In genomic region chr9:115731557-115731956, GRCm38 (mm10) we compare ENCODE assay signal across 13 mouse cellular contexts.
A peak's percentile ranks its signal among the peaks of the same experiment; 100 is the strongest.
DNase-seq lines count a peak whose midpoint lies in the region; ATAC-seq and TF ChIP-seq lines count a peak whose summit lies in the region.
"Had no signal": no experiment of that assay in that cellular context is flagged by ENCODE, and none has a peak within 500 bp of the region (broad histone marks: within the 10 kb centered on the region; RNA-seq: fewer than 3 reads in every experiment).

No protein-coding gene starts in this region.

- H3K4me2 ChIP-seq in midbrain, postnatal 0 days (ENCODE audit: low read depth, low read length, poor library complexity, severe bottlenecking), result no peak overlapping the region
- H3K4me2 ChIP-seq in midbrain, embryonic 14.5 days (ENCODE audit: low read length), result no peak overlapping the region
- H3K4me2 ChIP-seq in limb, embryonic 14.5 days (replicated peaks; ENCODE audit: low read depth, low read length, severe bottlenecking), result no peak overlapping the region
- no peak overlapping the region for H3K4me2 ChIP-seq in hindbrain, embryonic 14.5 days (replicated peaks)
- H3K4me2 ChIP-seq: neural tube, embryonic 12.5 days had no signal

- no peaks in the 10 kb centered on the region for H3K27me3 ChIP-seq in midbrain, postnatal 0 days (ENCODE audit: insufficient read depth, low read length)
- no peaks in the 10 kb centered on the region for H3K27me3 ChIP-seq in midbrain, embryonic 14.5 days (ENCODE audit: control insufficient read depth, insufficient read depth, low read length)
- no peaks in the 10 kb centered on the region for H3K27me3 ChIP-seq in limb, embryonic 14.5 days (ENCODE audit: control insufficient read depth, insufficient read depth, low read length)
- no peaks in the 10 kb centered on the region for H3K27me3 ChIP-seq in hindbrain, embryonic 14.5 days (ENCODE audit: control insufficient read depth, insufficient read depth, low read length)
- H3K27me3 ChIP-seq: neural tube, embryonic 12.5 days had no signal

- no peak for ATAC-seq in midbrain, postnatal 0 days (ENCODE audit: low FRiP score)
- ATAC-seq in midbrain, embryonic 14.5 days (ENCODE audit: low FRiP score, low TSS enrichment), result no peak
- no peak for ATAC-seq in limb, embryonic 14.5 days (ENCODE audit: low FRiP score, low read depth)
- ATAC-seq in hindbrain, embryonic 14.5 days (ENCODE audit: low FRiP score), result no peak

- H3K9me3 ChIP-seq in midbrain, postnatal 0 days (ENCODE audit: low read length), result no peaks in the 10 kb centered on the region
- no peaks in the 10 kb centered on the region for H3K9me3 ChIP-seq in midbrain, embryonic 14.5 days (ENCODE audit: control insufficient read depth, low read length)
- no peaks in the 10 kb centered on the region for H3K9me3 ChIP-seq in limb, embryonic 14.5 days (ENCODE audit: control insufficient read depth, low read length)
- H3K9me3 ChIP-seq in hindbrain, embryonic 14.5 days (ENCODE audit: control insufficient read depth, low read length), result no peaks in the 10 kb centered on the region
- H3K9me3 ChIP-seq: neural tube, embryonic 12.5 days had no signal

- no peak for TF ChIP-seq POLR2A in limb, embryonic 14.5 days (IDR thresholded peaks at IDR 0.05; ENCODE audit: borderline replicate concordance, extremely low read depth, insufficient read depth, insufficient read length)

- no peak overlapping the region for H3K27ac ChIP-seq in midbrain, postnatal 0 days (ENCODE audit: low read depth, low read length)
- H3K27ac ChIP-seq in midbrain, embryonic 14.5 days (replicated peaks; ENCODE audit: low read depth, low read length), result no peak overlapping the region
- H3K27ac ChIP-seq in limb, embryonic 14.5 days (replicated peaks; ENCODE audit: low read depth, low read length), result no peak overlapping the region
- no peak overlapping the region for H3K27ac ChIP-seq in hindbrain, embryonic 14.5 days
- H3K27ac ChIP-seq: heart, adult 2 months; neural tube, embryonic 12.5 days had no signal

- TF ChIP-seq CTCF in midbrain, postnatal 0 days (IDR thresholded peaks at IDR 0.05), result peak; percentile 24; the same call in 1 of the 2 replicates

- 58% methylated on average over 6 of the region's 6 CpGs for WGBS in midbrain, postnatal 0 days
- WGBS in midbrain, embryonic 14.5 days, result 60% methylated on average over 6 of the region's 6 CpGs
- WGBS in limb, embryonic 14.5 days, result 25% methylated on average over 6 of the region's 6 CpGs
- 58% methylated on average over 6 of the region's 6 CpGs for WGBS in hindbrain, embryonic 14.5 days

- no peak overlapping the region for H3K9ac ChIP-seq in midbrain, postnatal 0 days (replicated peaks; ENCODE audit: low read length, poor library complexity, severe bottlenecking)
- no peak overlapping the region for H3K9ac ChIP-seq in midbrain, embryonic 14.5 days (replicated peaks; ENCODE audit: low read length)
- H3K9ac ChIP-seq in limb, embryonic 14.5 days (ENCODE audit: low read depth, low read length, severe bottlenecking), result no peak overlapping the region
- H3K9ac ChIP-seq in hindbrain, embryonic 14.5 days, result no peak overlapping the region
- H3K9ac ChIP-seq: neural tube, embryonic 12.5 days had no signal

- no peaks in the 10 kb centered on the region for H3K36me3 ChIP-seq in midbrain, postnatal 0 days (ENCODE audit: insufficient read depth, low read length)
- H3K36me3 ChIP-seq in midbrain, embryonic 14.5 days (ENCODE audit: control insufficient read depth, insufficient read depth, low read length), result no peaks in the 10 kb centered on the region
- no peaks in the 10 kb centered on the region for H3K36me3 ChIP-seq in limb, embryonic 14.5 days (ENCODE audit: control insufficient read depth, insufficient read depth, low read length)
- no peaks in the 10 kb centered on the region for H3K36me3 ChIP-seq in hindbrain, embryonic 14.5 days (replicated peaks; ENCODE audit: control insufficient read depth, insufficient read depth)
- H3K36me3 ChIP-seq: neural tube, embryonic 12.5 days had no signal

- H3K4me3 ChIP-seq in midbrain, postnatal 0 days (ENCODE audit: low read depth, low read length), result no peak overlapping the region
- no peak overlapping the region for H3K4me3 ChIP-seq in midbrain, embryonic 14.5 days (replicated peaks; ENCODE audit: low read depth, low read length)
- H3K4me3 ChIP-seq in limb, embryonic 14.5 days (replicated peaks; ENCODE audit: low read length), result no peak overlapping the region
- no peak overlapping the region for H3K4me3 ChIP-seq in hindbrain, embryonic 14.5 days (replicated peaks; ENCODE audit: low read length)
- H3K4me3 ChIP-seq: heart, adult 2 months; neural tube, embryonic 12.5 days had no signal

- peak; percentile 30 for DNase-seq in heart, postnatal 4 days
- no peak for DNase-seq in heart, adult 8-10 months (ENCODE audit: low spot score)
- DNase-seq in midbrain, postnatal 0 days (ENCODE audit: low spot score), result no peak
- DNase-seq in midbrain, embryonic 14.5 days, result no peak
- peak; percentile 38 for DNase-seq in limb, embryonic 14.5 days (ENCODE audit: low spot score)
- DNase-seq in thymus, postnatal 25 days, result peak; percentile 14
- DNase-seq in hindbrain, embryonic 14.5 days (ENCODE audit: low spot score), result no peak
- DNase-seq in left cerebral cortex, adult 9 months (ENCODE audit: low spot score in 2 of 2), result no peak
- DNase-seq: adrenal gland, adult 8-10 months; cerebellum, postnatal 36 days; heart, adult 2 months; liver had no signal

- H3K4me1 ChIP-seq in midbrain, postnatal 0 days (ENCODE audit: insufficient read depth, low read length), result no peaks in the 10 kb centered on the region
- no peaks in the 10 kb centered on the region for H3K4me1 ChIP-seq in midbrain, embryonic 14.5 days (ENCODE audit: control insufficient read depth, insufficient read depth, low read length)
- peaks cover 9% of the 10 kb centered on the region; the same call in 1 of the 2 replicates for H3K4me1 ChIP-seq in limb, embryonic 14.5 days (ENCODE audit: control insufficient read depth, insufficient read depth, low read length)
- H3K4me1 ChIP-seq in hindbrain, embryonic 14.5 days (replicated peaks; ENCODE audit: control insufficient read depth, insufficient read depth, low read length), result peaks cover 6% of the 10 kb centered on the region; the same call in 1 of the 2 replicates
- H3K4me1 ChIP-seq: neural tube, embryonic 12.5 days had no signal

Comparison
In these comparisons a context has a peak if more than half of its experiments do, and no peak if none do; other contexts are left out.
1. DNase-seq: peak in heart, postnatal 4 days (single experiment), limb, embryonic 14.5 days (single experiment) and thymus, postnatal 25 days (single experiment); none in heart, adult 8-10 months (single experiment), midbrain, postnatal 0 days (single experiment), midbrain, embryonic 14.5 days (single experiment), hindbrain, embryonic 14.5 days (single experiment) and left cerebral cortex, adult 9 months (0 of 2).